Mouse (Mus musculus): ENCODE results near the gene Rab26. TPM values are rescaled to one million over a fixed set of nuclear protein-coding genes. Genes with fewer than 3 reads are reported as not detected.

Gene Rab26
- polyA plus RNA-seq, 1 experiment from 2014 or later, result 1.3 TPM

- H3K4me2 ChIP-seq, result peak overlapping the region; percentile 14; the same call in 1 of the 2 replicates
- ATAC-seq, result no peak
- no peaks in the 10 kb centered on the region for H3K36me3 ChIP-seq
- H3K4me1 ChIP-seq, result peaks cover 21% of the 10 kb centered on the region
- no peak overlapping the region for H3K27ac ChIP-seq
- no peaks in the 10 kb centered on the region for H3K9me3 ChIP-seq (replicated peaks)
- H3K9ac ChIP-seq, result no peak overlapping the region
- WGBS (ENCODE audit: insufficient replicate concordance), result 31% methylated on average over 12 of the region's 12 CpGs
- no peak overlapping the region for H3K4me3 ChIP-seq
- H3K27me3 ChIP-seq (replicated peaks), result peaks cover 11% of the 10 kb centered on the region
Observed at GRCm38 (mm10) chr17:24544613-24545012, 10.6 kb upstream of the Rab26 start.

- 5% methylated on average over 3 of the region's 3 CpGs for WGBS (ENCODE audit: insufficient replicate concordance)
Observed at GRCm38 (mm10) chr17:24540375-24540774, 6.4 kb upstream of the Rab26 start.

GRCm38 (mm10) chr17:24538950-24539349 is 4.9 kb upstream of the Rab26 start:
- no peak overlapping the region for H3K4me2 ChIP-seq
- no peak overlapping the region for H3K9ac ChIP-seq
- WGBS (ENCODE audit: insufficient replicate concordance), result 42% methylated on average over 8 of the region's 8 CpGs
- no peaks in the 10 kb centered on the region for H3K36me3 ChIP-seq
- peaks cover 12% of the 10 kb centered on the region for H3K4me1 ChIP-seq
- H3K27ac ChIP-seq, result no peak overlapping the region
- H3K9me3 ChIP-seq (replicated peaks), result no peaks in the 10 kb centered on the region
- H3K27me3 ChIP-seq (replicated peaks), result peaks cover 3% of the 10 kb centered on the region
- no peak overlapping the region for H3K4me3 ChIP-seq
- no peak for ATAC-seq

More at GRCm38 (mm10) chr17:24540375-24540774, 6.4 kb upstream of the Rab26 start:
- Histone ChIP-seq H3K4me1 (peaks cover 6% of the 10 kb centered on the region; the same call in 1 of the 2 replicates), H3K4me2 (no peak overlapping the region), H3K4me3 (no peak overlapping the region), H3K27ac (no peak overlapping the region), H3K27me3 (replicated peaks) (peaks cover 11% of the 10 kb centered on the region), H3K9me3 (replicated peaks) (no peaks in the 10 kb centered on the region), H3K9ac (no peak overlapping the region), H3K36me3 (no peaks in the 10 kb centered on the region)
- ATAC-seq, result peak; percentile 64; the same call in 1 of the 2 replicates

GRCm38 (mm10) chr17:24537536-24537935 is 3.5 kb upstream of the Rab26 start:
- no peak overlapping the region for H3K9ac ChIP-seq

GRCm38 (mm10) chr17:24535300-24535699 is 1.3 kb upstream of the Rab26 start:
- no peak overlapping the region for H3K4me3 ChIP-seq
- no peak for ATAC-seq
- H3K9me3 ChIP-seq (replicated peaks), result no peaks in the 10 kb centered on the region
- H3K4me1 ChIP-seq, result peaks cover 47% of the 10 kb centered on the region
- WGBS (ENCODE audit: insufficient replicate concordance), result 44% methylated on average over 5 of the region's 5 CpGs
- peaks cover 8% of the 10 kb centered on the region for H3K36me3 ChIP-seq
- H3K4me2 ChIP-seq, result no peak overlapping the region
- H3K9ac ChIP-seq, result no peak overlapping the region
- no peak overlapping the region for H3K27ac ChIP-seq
- no peaks in the 10 kb centered on the region for H3K27me3 ChIP-seq (replicated peaks)

More at GRCm38 (mm10) chr17:24537536-24537935, 3.5 kb upstream of the Rab26 start:
- no peaks in the 10 kb centered on the region for H3K9me3 ChIP-seq (replicated peaks)
- no peaks in the 10 kb centered on the region for H3K27me3 ChIP-seq (replicated peaks)
- H3K4me2 ChIP-seq, result no peak overlapping the region
- 37% methylated on average over 3 of the region's 3 CpGs for WGBS (ENCODE audit: insufficient replicate concordance)
- no peak for ATAC-seq
- H3K4me3 ChIP-seq, result no peak overlapping the region
- no peaks in the 10 kb centered on the region for H3K36me3 ChIP-seq
- no peak overlapping the region for H3K27ac ChIP-seq
- H3K4me1 ChIP-seq, result peaks cover 26% of the 10 kb centered on the region

- Histone ChIP-seq H3K4me1 (peaks cover 62% of the 10 kb centered on the region), H3K27ac (peak overlapping the region; percentile 17; the same call in 1 of the 2 replicates), H3K27me3 (replicated peaks) (no peaks in the 10 kb centered on the region), H3K4me2 (peak overlapping the region; percentile 94), H3K9me3 (replicated peaks) (no peaks in the 10 kb centered on the region), H3K36me3 (peaks cover 22% of the 10 kb centered on the region), H3K4me3 (peak overlapping the region; percentile 59), H3K9ac (peak overlapping the region; percentile 68)
- ATAC-seq, result peak; percentile 85
- WGBS (ENCODE audit: insufficient replicate concordance), result 9% methylated on average over 51 of the region's 53 CpGs
Observed at GRCm38 (mm10) chr17:24533099-24533992, 664 bp downstream of the Rab26 start.

GRCm38 (mm10) chr17:24532045-24532444 is 2.0 kb downstream of the Rab26 start:
- no peaks in the 10 kb centered on the region for H3K27me3 ChIP-seq (replicated peaks)
- no peak overlapping the region for H3K9ac ChIP-seq

GRCm38 (mm10) chr17:24531064-24531463 is 2.9 kb downstream of the Rab26 start:
- Histone ChIP-seq H3K27me3 (replicated peaks) (no peaks in the 10 kb centered on the region), H3K36me3 (peaks cover 22% of the 10 kb centered on the region), H3K4me1 (peaks cover 74% of the 10 kb centered on the region), H3K27ac (peak overlapping the region; percentile 88), H3K9ac (0 out of 2 replicates have a peak overlapping the region, but pooled peaks have one; percentile 81), H3K4me3 (no peak overlapping the region), H3K9me3 (replicated peaks) (no peaks in the 10 kb centered on the region), H3K4me2 (peak overlapping the region; percentile 82)
- WGBS (ENCODE audit: insufficient replicate concordance), result 45% methylated on average over 3 of the region's 3 CpGs
- no peak for ATAC-seq

More at GRCm38 (mm10) chr17:24532045-24532444, 2.0 kb downstream of the Rab26 start:
- WGBS (ENCODE audit: insufficient replicate concordance), result 73% methylated on average over 7 of the region's 7 CpGs
- H3K27ac ChIP-seq, result peak overlapping the region; percentile 88; the same call in 1 of the 2 replicates
- no peaks in the 10 kb centered on the region for H3K9me3 ChIP-seq (replicated peaks)
- no peak for ATAC-seq
- H3K36me3 ChIP-seq, result peaks cover 22% of the 10 kb centered on the region
- no peak overlapping the region for H3K4me3 ChIP-seq
- peaks cover 64% of the 10 kb centered on the region for H3K4me1 ChIP-seq
- no peak overlapping the region for H3K4me2 ChIP-seq

- H3K4me3 ChIP-seq, result peak overlapping the region; percentile 93
- peak overlapping the region; percentile 81 for H3K9ac ChIP-seq
- peak overlapping the region; percentile 88 for H3K27ac ChIP-seq
- H3K9me3 ChIP-seq (replicated peaks), result no peaks in the 10 kb centered on the region
- H3K4me2 ChIP-seq, result peak overlapping the region; percentile 82
- peaks cover 78% of the 10 kb centered on the region for H3K4me1 ChIP-seq
- peaks cover 22% of the 10 kb centered on the region for H3K36me3 ChIP-seq
- ATAC-seq, result no peak
- WGBS (ENCODE audit: insufficient replicate concordance), result 12% methylated on average over 8 of the region's 8 CpGs
- H3K27me3 ChIP-seq (replicated peaks), result no peaks in the 10 kb centered on the region
Observed at GRCm38 (mm10) chr17:24530361-24531050, 3.5 kb downstream of the Rab26 start.

- 17% methylated on average over 5 of the region's 5 CpGs for WGBS (ENCODE audit: insufficient replicate concordance)
- H3K27me3 ChIP-seq (replicated peaks), result no peaks in the 10 kb centered on the region
Observed at GRCm38 (mm10) chr17:24529883-24530282, 4.1 kb downstream of the Rab26 start.

GRCm38 (mm10) chr17:24529007-24529451 is 5.0 kb downstream of the Rab26 start:
- peak overlapping the region; percentile 81 for H3K9ac ChIP-seq
- H3K9me3 ChIP-seq (replicated peaks), result no peaks in the 10 kb centered on the region
- H3K4me3 ChIP-seq, result peak overlapping the region; percentile 93
- H3K4me2 ChIP-seq, result peak overlapping the region; percentile 82
- H3K36me3 ChIP-seq, result peaks cover 34% of the 10 kb centered on the region
- no peaks in the 10 kb centered on the region for H3K27me3 ChIP-seq (replicated peaks)
- ATAC-seq, result no peak
- 1% methylated on average over 4 of the region's 4 CpGs for WGBS (ENCODE audit: insufficient replicate concordance)
- H3K27ac ChIP-seq, result peak overlapping the region; percentile 88
- peaks cover 81% of the 10 kb centered on the region for H3K4me1 ChIP-seq

More at GRCm38 (mm10) chr17:24529883-24530282, 4.1 kb downstream of the Rab26 start:
- H3K4me3 ChIP-seq, result peak overlapping the region; percentile 93
- H3K9ac ChIP-seq, result peak overlapping the region; percentile 81
- H3K4me1 ChIP-seq, result peaks cover 84% of the 10 kb centered on the region
- peaks cover 27% of the 10 kb centered on the region for H3K36me3 ChIP-seq
- ATAC-seq, result no peak
- peak overlapping the region; percentile 88 for H3K27ac ChIP-seq
- H3K4me2 ChIP-seq, result peak overlapping the region; percentile 82
- no peaks in the 10 kb centered on the region for H3K9me3 ChIP-seq (replicated peaks)
